Mouse (Mus musculus) embryonic fibroblast, embryonic 13.5 days (primary cell): ENCODE results near the gene Ifitm10.

ENCODE experiments used
- CTCF ChIP-seq: IDR thresholded peaks from 2 replicates; pipeline ENCODE4 v1.5.1; 2011; ENCODE audit warnings: mild to moderate bottlenecking, control low read depth, low read length, moderate library complexity, borderline replicate concordance; ENCODE audit not compliant: insufficient read depth
- POLR2A ChIP-seq: IDR thresholded peaks from 2 replicates; pipeline ENCODE4 v1.6.1; 2011; ENCODE audit warnings: low read depth, mild to moderate bottlenecking, control low read depth, low read length, moderate library complexity

GRCm38 (mm10) chr7:142328507-142328906, 45.0 kb downstream of the Ifitm10 start:
- no peak for TF ChIP-seq CTCF
- no peak for TF ChIP-seq POLR2A
